Mouse (Mus musculus) cerebellum, adult 18-20 months (tissue): Measurements from ENCODE around the gene Susd2.

Experiments
- DNase-seq, 2 experiments: peaks; one replicate each; pipeline ENCODE4 v3.0.0; 2021

Susd2 gene

DNA sequence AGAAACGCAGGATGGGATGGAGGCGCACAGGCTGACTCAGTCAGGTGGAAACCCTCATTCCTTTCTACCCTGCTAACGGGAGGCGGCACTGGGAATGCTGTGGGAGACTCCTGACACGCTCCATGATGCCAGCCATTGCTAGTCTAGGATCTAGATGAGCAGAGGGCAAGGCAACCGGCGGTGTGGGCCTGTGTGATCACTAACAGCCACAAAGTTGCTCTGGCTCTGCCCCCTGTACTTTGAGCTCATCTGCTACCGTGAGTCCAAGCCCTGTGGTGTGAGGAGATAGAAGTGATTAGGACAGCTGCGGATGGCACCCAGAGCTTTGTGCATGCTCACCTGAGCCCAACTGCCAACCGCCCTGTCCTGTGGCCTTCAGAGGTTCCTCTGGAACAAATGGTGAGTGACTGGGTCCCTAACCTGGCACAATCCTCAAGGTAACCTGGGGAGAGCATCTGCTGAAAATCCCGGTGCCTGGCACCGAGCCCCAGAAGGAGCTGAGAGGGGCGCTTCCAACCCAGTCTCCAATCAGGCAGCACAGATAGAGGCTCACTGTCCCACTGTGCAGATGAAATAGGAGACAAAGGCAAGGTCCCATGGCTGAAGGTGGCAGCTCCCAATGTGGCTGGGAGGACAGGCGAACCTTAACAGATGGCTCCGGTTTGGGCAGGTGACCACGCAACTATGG lies 7.7 kb upstream of the Susd2 start:
- DNase-seq, result peak in 1 of 2 experiments; percentile 47

DNA sequence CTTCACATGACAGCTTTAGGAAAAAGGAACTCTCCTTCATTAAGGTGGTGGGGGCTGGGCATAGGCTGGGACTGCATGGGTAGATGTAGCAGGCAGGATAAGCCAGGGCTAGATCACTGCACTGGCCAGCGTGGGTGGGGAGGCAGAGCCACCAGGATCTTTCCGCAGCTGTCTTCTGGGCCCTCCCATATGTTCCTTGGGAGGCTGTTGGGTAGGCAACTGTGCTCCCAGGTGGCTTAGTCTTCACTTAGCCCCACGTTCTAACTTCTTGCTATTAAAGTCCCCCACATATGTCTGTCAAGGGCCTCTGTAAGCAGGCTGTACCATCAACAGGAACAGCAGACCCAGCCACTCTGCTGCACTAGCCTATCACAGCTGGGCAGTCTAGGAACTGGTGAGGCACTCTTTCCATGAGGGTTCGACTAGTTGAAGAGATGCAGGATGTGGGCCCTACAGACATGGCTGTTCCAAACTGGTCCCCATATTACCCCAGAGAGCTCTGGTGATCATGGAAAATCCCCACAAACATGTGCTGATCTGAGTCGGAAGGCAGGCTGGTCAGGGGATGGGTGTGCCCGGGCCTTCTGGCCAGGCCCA lies 6.6 kb upstream of the Susd2 start:
- no peak for DNase-seq

DNA sequence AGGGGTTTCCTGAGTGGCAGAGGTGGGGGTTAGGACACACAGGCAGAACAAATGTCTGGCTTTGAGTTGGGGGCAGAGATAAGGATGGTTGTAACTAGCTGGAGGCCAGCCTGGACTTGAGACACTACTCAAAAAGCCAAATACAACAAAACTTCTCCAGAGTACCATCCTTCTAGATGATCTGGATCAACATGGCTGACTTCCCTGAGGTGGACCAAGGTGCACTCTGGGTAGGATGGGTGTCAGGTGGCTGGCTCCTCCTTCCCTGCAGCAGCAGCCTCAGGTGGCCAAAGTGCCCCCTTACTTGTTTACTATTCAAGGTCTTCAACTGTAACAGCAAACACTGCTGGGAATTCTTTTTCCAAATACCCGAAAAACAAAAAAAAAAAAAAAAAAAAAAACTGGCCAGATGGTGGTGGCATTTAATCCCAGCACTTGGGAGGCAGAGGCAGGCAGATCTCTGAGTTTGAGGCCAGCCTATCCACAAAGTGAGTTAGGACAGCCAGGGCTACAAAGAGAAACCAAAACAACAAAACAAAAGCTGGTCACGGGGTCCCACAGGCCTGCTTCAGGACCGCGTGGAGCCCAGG lies 5.7 kb upstream of the Susd2 start:
- no peak for DNase-seq

DNA sequence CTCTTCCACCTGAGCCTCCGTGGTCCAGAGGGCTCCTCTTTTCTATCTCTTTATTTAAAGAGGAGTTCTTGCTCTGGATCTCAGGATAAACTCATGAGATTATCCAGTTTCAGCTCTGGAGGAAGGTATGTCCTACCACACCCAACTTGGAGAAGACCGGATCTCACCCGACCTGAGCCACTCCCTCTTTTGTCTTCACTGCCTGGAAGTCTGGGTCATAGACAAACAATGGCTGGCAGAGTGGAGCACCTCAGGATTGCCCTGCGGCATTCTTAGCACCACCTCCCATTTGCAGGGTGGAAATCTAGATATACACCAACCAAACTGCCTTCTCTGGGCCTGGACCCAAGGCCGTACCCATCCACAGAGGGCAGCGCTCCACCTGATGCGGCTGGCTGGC lies 5.2 kb upstream of the Susd2 start:
- peak in 1 of 2 experiments; percentile 4 for DNase-seq

DNA sequence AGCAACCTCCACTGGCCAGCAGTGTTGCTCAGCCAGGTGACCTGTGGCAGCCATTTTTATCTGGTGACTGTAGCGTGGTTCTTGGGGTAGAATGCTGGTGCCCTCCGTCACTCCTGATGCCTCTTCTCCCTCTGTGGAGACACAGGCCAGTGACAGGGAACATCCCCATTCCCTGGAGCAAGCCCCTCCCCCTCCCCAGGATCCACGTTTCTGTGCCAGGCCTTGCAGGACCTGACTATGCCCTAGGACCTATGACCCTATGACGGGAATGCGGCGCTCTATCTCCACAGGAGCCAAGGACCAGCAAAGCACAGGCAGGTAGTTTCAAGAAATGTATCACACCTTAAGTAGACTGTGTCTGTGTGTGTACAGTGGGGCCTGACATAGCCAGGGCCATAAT lies 4.3 kb upstream of the Susd2 start:
- DNase-seq, result peak in 1 of 2 experiments; percentile 15

DNA sequence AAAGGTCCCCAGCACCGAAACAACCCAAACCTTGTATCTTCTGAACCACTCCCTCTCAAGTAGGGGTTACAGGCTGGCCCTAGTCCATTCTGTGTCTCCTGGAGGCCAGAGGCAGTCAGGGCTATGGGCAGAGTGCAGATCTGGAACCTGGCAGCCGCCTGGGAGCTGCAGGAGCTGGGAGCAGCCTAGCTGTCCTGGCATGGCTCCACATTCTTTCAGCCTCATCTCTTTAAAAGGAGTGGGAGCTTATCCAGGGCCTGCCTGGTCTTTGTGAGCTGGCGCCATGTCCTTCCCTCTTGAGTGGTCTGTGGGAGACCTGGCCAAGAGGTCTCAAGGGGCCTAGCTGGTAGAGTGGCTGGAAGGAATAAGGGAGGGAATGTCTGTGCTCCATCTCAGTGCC lies 3.6 kb upstream of the Susd2 start:
- peak; percentile 65 to 66 for DNase-seq

DNA sequence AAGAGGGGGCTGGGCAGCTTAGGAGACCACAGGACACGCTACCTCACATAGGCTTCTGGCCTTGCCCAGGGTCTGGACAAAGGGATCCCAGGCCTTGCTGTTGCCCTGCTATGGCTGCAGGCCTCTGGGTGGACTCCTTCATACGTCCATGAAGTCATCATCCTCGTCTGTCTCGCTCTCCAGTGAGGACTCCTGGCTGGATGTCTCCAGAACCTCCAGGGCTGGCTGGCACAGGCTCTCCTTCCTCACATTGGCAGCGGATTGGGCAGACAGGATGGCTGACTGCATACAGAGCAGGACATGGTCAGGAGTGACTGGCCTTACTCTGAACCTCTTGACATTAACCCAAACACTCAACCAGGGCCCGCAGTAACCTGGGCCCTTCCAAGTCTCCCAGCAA lies 2.6 kb upstream of the Susd2 start:
- peak; percentile 51 to 61 for DNase-seq

DNA sequence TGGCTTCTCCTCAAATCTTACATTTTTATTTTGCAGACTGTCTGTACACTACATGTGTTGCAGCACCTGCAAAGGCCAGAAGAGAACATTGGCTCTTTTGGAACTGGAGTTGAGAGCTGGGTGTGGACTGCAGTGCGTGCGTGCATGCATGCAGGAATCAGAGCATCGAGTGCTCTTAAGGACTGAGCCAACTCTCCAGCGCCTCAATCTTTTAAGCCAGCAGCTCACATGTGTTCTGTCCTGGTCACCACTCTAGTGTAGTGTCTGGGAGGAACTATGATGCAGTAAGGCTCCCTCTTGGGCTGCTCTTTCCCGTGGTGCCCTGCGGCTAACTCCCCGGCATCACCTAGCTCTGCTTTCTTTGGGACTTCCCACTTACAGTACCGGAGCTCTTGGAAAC lies 1.8 kb upstream of the Susd2 start:
- no peak for DNase-seq

DNA sequence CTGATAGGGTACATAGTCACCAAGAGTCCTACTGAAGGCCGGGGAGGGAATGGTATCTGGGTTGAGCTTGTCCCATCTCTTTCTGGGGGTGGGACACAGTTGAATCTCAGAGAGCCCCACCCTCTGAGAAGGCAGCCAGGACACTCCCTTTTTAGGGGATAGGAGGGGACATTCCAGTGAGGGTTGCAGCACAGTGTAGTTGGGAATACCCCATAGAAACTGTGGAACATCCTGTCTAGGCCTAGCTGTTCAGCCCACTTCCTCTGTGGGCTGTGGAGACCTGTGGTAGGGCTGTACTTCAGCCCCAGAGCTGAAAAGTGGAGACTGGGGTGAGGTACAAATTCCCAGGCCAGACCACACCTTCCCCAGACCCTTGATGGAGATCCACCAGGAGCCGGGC lies 917 bp downstream of the Susd2 start:
- peak in 1 of 2 experiments; percentile 3 for DNase-seq

DNA sequence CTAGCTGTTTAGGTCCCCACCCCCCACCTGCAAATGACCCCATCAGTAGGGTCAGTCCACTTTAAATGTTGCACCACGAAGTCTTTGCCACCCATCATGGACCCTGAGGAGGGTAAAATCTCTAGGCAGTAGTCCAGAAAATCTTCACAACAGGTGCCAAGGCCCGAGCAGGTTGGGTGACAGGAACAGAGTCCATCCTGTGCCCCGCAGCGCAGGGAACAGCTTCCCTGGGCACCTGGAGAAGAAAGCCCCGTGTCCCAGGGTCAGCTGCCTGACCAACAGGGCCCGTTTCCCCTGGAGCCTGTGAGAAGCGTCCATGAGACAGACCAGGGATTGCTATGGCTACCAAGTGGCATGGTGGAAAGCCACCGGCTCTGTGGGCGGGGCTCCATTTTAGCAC lies 1.4 kb downstream of the Susd2 start:
- peak; percentile 8 to 16 for DNase-seq

DNA sequence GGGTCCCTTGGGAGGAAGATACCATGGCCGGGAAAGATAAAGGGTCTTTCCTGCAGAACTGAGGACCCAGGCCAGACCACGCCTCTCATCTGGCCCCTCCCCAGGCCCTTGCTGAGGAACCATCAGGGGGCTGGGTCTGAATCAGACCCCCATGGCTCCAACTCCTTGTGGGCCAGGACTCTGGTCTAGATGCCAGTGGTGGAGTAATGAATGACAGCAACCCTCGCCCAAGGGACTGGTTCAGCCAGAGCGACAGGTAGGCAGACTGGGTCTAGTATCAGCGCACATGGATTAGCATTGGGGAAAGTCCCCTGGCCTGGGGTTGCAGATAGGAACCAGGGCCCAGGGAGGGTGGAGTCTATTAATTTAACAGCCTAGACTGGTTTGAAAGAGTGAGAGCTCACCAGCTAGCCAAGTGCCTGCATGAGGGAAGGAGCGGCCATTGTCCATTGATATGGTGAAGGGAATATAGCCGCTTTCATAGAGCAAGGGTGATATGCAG lies 2.0 kb downstream of the Susd2 start:
- peak; percentile 9 to 16 for DNase-seq

DNA sequence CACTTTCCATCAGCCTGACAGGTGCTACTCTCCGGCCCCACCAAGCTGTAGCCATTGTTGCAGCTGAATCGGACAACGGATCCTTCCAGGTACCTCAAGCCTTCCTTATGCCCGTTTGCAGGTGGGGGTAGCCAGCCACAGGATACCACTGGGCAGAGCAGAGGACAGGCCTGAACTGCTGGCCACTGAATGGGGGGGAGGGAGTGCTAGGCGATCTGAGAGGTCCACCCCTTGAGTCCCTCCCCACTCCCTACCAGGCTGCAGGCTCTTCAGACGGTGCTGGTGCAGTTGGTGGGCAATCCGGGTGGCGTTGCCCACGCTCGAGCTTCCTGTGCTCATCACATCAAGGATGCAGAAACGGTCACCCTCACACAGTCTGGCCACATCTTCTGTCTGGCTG lies 6.1 kb downstream of the Susd2 start:
- peak; percentile 4 to 12 for DNase-seq

DNA sequence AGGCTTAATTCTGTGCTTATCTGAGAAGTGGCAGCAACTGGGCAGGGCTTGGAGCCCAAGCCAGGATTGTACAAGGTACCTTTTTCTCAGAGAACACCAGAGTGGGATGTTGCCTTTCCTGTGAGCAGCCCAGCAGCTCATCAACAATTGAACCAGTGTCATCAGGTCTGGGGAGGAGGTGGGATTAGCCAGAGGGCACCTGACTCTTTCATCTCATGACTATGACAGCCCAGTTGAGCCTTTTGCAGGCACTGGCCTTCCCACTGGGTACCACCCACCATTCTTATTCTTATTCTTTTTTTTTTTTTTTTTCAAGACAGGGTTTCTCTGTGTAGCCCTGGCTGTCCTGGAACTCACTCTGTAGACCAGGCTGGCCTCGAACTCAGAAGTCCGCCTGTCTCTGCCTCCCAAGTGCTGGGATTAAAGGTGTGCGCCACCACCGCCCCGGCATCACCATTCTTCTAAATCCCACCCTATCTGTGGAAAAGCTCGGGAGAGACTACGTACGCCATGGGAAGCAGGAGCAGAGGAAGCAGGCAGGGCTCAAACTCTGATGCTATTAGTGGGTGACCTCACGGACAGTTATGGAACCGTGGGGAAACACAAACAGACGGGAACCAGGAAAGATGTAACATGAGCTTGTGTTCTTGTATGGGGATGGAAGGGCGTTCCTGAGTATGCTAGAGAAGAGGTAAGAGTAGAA lies 7.6 kb downstream of the Susd2 start:
- DNase-seq, result peak; percentile 9 to 13

DNA sequence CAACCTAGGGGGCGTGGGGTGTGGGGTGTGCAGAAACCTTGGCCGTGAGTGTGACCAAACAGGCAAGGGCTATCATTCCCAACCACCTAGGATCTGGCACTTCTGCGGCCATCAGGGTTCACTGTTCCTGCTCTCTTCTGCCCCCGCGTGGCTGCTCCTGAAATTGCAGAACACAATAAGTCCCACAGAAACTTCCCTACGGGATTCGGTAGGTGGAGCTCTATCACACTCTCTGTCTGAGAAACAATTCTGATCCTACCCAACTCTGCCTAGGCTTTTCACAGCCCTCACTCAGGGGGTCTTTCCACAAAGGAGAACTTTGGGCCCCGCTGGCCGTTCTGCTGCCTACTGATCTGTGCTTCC lies 8.1 kb downstream of the Susd2 start:
- peak; percentile 86 to 96 for DNase-seq

DNA sequence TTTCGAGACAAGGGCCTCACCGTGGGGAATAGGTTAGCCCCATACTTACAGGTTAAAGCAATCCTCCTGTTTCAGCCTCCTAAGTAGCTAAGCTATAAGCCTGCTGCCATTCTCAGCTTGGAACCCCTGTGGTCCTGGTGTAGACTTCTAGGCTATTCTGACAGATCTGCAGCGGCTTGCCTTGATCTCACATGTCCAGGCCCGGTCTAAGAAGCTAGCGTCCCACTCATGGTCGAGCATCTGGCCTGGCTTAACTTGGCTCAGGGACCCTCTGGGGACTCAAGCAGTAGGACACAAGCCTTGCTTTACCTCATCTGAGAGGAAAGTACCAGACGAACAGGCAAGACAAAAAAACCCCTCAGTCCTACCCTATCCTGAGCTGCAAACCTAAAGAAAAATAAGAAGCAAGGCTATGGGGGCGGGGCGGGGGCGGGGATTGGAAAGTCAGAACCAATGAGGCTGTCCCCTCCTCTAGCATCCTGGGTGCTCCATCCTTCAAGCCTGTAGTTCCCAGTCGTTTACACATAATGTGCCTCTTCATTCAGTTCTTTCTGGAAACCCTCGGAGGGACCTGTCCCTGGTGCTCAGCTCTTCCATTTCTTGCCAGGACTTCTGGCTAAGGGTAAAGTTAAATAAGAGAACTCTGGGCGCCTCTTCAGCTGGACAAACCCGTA lies 8.7 kb downstream of the Susd2 start:
- DNase-seq, result peak; percentile 6 to 8

DNA sequence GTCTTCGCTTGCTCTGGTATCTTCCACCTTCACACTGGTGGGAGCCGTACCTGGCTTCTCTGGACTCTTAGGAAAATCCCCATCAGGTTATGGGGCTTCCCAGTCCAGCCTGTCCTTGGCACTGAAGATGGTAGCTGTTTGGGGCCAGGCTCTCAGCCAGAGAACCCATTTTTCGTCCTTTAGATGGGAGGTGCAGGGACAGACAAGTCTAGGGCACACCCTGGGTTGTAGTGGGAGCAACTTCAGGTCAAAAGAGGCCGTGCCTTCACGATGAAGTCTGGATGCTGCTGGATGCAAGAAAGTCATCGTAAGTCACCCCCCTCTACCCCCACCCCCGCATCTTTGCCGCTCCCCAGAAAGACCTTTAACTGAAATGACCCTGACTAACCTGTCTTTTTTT lies 9.2 kb downstream of the Susd2 start:
- peak in 1 of 2 experiments; percentile 10 for DNase-seq

DNA sequence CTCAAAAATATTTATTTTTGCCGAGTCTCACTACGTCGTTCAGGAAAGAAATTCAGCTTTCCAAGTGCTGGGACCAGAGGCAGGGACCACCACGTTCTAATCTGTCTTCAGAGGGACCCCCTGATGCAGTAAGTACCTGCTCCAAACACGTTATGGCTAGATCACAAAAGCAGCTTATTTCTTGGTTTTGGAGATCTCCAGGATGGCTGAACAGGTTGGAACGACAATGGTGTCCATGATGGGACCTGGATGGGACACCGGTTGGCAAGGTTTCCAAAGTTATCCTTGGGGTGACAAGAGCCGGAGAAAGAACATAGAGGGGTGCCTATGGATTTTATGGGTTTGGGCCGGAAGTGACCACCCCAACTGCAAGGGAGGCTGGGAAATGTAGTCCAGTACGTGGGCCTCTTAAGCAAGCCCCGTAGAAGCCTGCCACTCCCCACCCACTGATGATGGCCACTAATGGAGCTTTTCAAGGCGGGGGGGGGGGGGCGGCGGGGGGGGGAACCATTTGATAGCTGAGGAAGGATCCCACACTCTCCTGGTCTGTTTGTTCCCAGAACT lies 10.2 kb downstream of the Susd2 start:
- no peak for DNase-seq

DNA sequence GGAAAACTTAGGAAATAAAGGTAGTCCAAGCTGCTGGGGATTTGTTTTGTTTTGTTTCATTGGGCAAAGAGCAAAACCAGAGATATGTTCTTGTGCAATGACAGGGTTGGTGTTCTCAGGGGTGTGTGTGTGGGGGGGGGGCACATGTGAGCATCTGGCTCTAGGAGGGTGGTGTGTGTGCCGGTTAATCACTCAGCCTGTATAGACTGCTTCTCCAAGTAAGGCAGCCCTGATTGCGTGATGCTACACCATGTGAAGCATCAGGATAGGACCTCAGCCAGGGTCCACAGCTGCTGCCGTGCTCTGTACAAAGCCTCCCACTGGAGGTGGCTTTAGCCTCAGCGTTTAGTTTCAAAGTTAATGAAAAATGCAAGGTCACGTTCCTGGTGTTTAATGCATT lies 10.8 kb downstream of the Susd2 start:
- DNase-seq, result no peak

DNA sequence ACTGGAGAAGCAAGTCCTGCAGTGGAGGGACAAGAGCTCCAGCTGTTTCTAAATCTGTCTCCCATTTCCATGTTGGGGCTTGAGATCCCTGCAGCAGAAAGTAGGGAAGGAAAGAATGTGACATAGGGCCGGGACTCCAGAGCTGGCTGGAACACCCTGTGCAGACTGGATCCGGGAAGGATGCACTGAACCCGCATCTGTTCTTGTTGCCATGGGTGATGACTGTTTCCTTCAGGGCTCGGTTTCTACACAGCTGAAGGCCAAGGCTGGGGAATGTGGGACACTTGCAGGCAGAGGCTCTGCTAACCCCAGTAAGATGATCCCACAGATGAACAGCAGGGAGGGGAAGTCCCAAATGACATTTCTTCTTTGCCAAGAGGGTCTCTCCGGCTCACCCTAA lies 11.2 kb downstream of the Susd2 start:
- no peak for DNase-seq

DNA sequence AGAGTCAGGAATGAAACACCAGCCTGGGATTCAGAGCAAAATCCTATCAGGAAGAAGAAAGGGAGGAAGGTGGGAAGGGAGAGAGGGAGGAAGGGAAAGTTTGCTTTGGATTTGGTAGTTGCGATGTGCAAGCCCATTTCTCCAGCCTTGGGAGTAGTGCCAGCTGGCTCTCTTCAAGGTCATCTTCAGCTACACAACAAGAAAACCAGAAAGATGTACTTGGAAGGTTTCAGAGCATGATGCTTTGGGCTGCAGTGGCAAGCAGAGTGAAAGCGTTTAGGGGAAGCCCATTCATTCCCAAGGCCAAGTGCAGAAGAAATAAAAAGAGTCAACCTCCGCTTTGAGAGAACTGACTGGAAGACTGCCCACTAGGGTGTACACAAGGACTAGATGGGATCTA lies 16.3 kb downstream of the Susd2 start:
- no peak for DNase-seq

DNA sequence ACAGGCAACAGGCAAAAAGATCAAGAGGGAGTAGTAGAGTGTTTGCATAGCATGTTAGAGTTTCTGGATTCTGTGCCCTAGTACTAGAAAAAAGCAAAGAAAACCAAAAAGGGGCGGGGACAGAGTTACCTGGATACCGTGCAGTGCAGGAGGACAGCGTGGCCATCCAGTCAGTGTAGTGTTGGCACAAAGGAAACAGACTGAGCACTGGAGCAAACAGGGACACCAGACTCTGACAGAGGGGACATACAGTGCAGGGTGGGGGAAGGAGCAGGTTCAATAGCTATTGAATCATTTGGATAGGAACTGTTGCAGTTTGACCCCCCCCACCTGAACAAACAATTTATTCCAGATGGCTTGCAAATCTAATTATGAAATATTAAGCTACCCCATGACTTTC lies 16.8 kb downstream of the Susd2 start:
- DNase-seq, result no peak

DNA sequence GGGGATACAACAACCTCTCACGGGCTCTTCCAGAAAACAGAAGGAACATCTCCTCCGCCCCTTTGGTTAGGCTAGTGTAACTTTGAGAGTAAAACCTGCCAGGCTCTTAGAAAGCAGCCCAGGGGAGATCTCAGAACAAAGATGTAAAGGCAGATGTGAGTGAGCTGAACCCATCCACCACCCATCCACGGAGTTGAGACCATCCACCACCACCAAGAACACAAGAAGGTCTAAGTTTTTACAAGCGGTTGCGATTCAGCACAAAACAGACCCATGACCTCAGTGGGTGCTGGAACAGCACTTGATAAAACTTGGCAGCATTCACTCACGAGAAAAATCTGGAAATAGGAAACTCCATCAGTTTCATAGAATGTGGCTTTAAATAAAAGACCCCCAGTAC lies 17.9 kb downstream of the Susd2 start:
- DNase-seq, result no peak

DNA sequence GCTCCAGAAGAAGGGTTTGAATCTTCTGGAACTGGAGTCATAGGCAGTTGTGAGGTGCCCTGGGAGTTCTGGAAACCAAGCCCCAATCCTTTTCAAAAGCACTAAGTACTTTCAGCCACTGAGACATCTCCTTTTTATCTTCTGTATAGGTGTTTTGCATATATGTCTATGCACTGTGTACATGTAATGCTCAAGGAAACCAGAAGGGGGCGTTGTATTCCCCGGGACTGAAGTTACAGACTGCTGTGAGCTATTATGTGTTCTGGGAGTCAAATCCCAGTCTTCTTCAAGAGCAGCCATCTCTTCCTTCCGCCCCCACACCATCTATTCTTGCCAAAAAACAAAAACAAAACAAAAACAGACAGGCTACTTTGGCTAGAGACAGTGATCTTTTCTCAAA lies 23.0 kb downstream of the Susd2 start:
- no peak for DNase-seq
